Mouse (Mus musculus): ENCODE data around the gene Camsap3. TPM values are rescaled to one million over a fixed set of nuclear protein-coding genes. Genes with fewer than 3 reads are reported as not detected.

Gene Camsap3
- polyA plus RNA-seq, 1 experiment, result 0.05 TPM

- no peak for TF ChIP-seq USF1 (IDR thresholded peaks at IDR 0.05; ENCODE audit: low read depth)
- no peak for TF ChIP-seq CEBPB (IDR thresholded peaks at IDR 0.05; ENCODE audit: insufficient read depth, poor library complexity, severe bottlenecking)
- no peak for TF ChIP-seq POLR2A (IDR thresholded peaks at IDR 0.05; ENCODE audit: insufficient read length, low read depth)
- no peak for TF ChIP-seq TCF12 (IDR thresholded peaks at IDR 0.05; ENCODE audit: insufficient read depth, poor library complexity, severe bottlenecking)
- TF ChIP-seq MYOD1 (IDR thresholded peaks at IDR 0.05; ENCODE audit: control insufficient read depth in 1 of 3, insufficient read length in 2 of 3, low read depth in 2 of 3), result no peak
- TF ChIP-seq REST (IDR thresholded peaks at IDR 0.05; ENCODE audit: insufficient read depth, insufficient read length), result no peak
- Histone ChIP-seq H3K27me3 (ENCODE audit: control insufficient read depth, insufficient read depth, insufficient read length) (no peaks in the 10 kb centered on the region), H3K36me3 (ENCODE audit: control insufficient read depth, insufficient read depth) (no peaks in the 10 kb centered on the region), H3ac (ENCODE audit: control insufficient read depth, insufficient read length) (no peak overlapping the region), H3K79me2 (ENCODE audit: control insufficient read depth, insufficient read depth) (no peaks in the 10 kb centered on the region), H3K4me3 (no peak overlapping the region), H3K4me2 (ENCODE audit: low read depth) (no peak overlapping the region)
These were observed 7.4 kb downstream of the Camsap3 start for GRCm38 (mm10) chr8:3594466-3594865.

GRCm38 (mm10) chr8:3598054-3598453, 11.0 kb downstream of the Camsap3 start:
- TF ChIP-seq MYOG (IDR thresholded peaks at IDR 0.05; ENCODE audit: control insufficient read depth in 1 of 3, insufficient read depth in 1 of 3, insufficient read length in 2 of 3, low read depth in 2 of 3), result no peak
- no peak for TF ChIP-seq POLR2AphosphoS2 (IDR thresholded peaks at IDR 0.05; ENCODE audit: insufficient read length, low read depth)
- no peak for TF ChIP-seq SRF (IDR thresholded peaks at IDR 0.05; ENCODE audit: control insufficient read depth, insufficient read length, low read depth)
- no peak for TF ChIP-seq REST (IDR thresholded peaks at IDR 0.05; ENCODE audit: insufficient read depth, insufficient read length)
- TF ChIP-seq POLR2A (IDR thresholded peaks at IDR 0.05; ENCODE audit: insufficient read length, low read depth), result no peak
- TF ChIP-seq TCF12 (IDR thresholded peaks at IDR 0.05; ENCODE audit: insufficient read depth, poor library complexity, severe bottlenecking), result no peak
- no peak for TF ChIP-seq MAX (IDR thresholded peaks at IDR 0.05; ENCODE audit: low read depth)
- TF ChIP-seq CEBPB (IDR thresholded peaks at IDR 0.05; ENCODE audit: insufficient read depth, poor library complexity, severe bottlenecking), result no peak
- TF ChIP-seq MYOD1 (IDR thresholded peaks at IDR 0.05; ENCODE audit: control insufficient read depth in 1 of 3, insufficient read length in 2 of 3, low read depth in 2 of 3), result no peak
- TF ChIP-seq TCF3 (IDR thresholded peaks at IDR 0.05; ENCODE audit: insufficient read length, low read depth), result no peak
- TF ChIP-seq USF1 (IDR thresholded peaks at IDR 0.05; ENCODE audit: low read depth), result no peak
- Histone ChIP-seq H3K79me2 (ENCODE audit: control insufficient read depth, insufficient read depth) (no peaks in the 10 kb centered on the region), H3K27me3 (ENCODE audit: control insufficient read depth, insufficient read depth, insufficient read length) (no peaks in the 10 kb centered on the region), H3K4me3 (no peak overlapping the region), H3K4me2 (ENCODE audit: low read depth) (no peak overlapping the region), H3ac (ENCODE audit: control insufficient read depth, insufficient read length) (no peak overlapping the region), H3K36me3 (ENCODE audit: control insufficient read depth, insufficient read depth) (no peaks in the 10 kb centered on the region)

- Histone ChIP-seq H3K36me3 (ENCODE audit: control insufficient read depth, insufficient read depth) (no peaks in the 10 kb centered on the region), H3K27me3 (ENCODE audit: control insufficient read depth, insufficient read depth, insufficient read length) (no peaks in the 10 kb centered on the region), H3K4me2 (ENCODE audit: low read depth) (no peak overlapping the region), H3K4me3 (no peak overlapping the region), H3ac (ENCODE audit: control insufficient read depth, insufficient read length) (no peak overlapping the region), H3K79me2 (ENCODE audit: control insufficient read depth, insufficient read depth) (no peaks in the 10 kb centered on the region)
- TF ChIP-seq REST (IDR thresholded peaks at IDR 0.05; ENCODE audit: insufficient read depth, insufficient read length) (no peak), MYOG (IDR thresholded peaks at IDR 0.05; ENCODE audit: control insufficient read depth in 1 of 3, insufficient read depth in 1 of 3, insufficient read length in 2 of 3, low read depth in 2 of 3) (no peak), SRF (IDR thresholded peaks at IDR 0.05; ENCODE audit: control insufficient read depth, insufficient read length, low read depth) (no peak), POLR2A (IDR thresholded peaks at IDR 0.05; ENCODE audit: insufficient read length, low read depth) (no peak), E2F4 (IDR thresholded peaks at IDR 0.05; ENCODE audit: insufficient read depth) (no peak), POLR2AphosphoS2 (IDR thresholded peaks at IDR 0.05; ENCODE audit: insufficient read length, low read depth) (no peak), USF1 (IDR thresholded peaks at IDR 0.05; ENCODE audit: low read depth) (no peak), MAX (IDR thresholded peaks at IDR 0.05; ENCODE audit: low read depth) (no peak)
These were observed 12.1 kb downstream of the Camsap3 start for GRCm38 (mm10) chr8:3599219-3599618.

- Histone ChIP-seq H3K27me3 (ENCODE audit: control insufficient read depth, insufficient read depth, insufficient read length) (no peaks in the 10 kb centered on the region), H3ac (ENCODE audit: control insufficient read depth, insufficient read length) (no peak overlapping the region), H3K36me3 (ENCODE audit: control insufficient read depth, insufficient read depth) (no peaks in the 10 kb centered on the region), H3K4me2 (ENCODE audit: low read depth) (no peak overlapping the region), H3K79me2 (ENCODE audit: control insufficient read depth, insufficient read depth) (no peaks in the 10 kb centered on the region), H3K4me3 (no peak overlapping the region)
- TF ChIP-seq MYOD1 (IDR thresholded peaks at IDR 0.05; ENCODE audit: control insufficient read depth in 1 of 3, insufficient read length in 2 of 3, low read depth in 2 of 3), result no peak
- no peak for TF ChIP-seq POLR2AphosphoS2 (IDR thresholded peaks at IDR 0.05; ENCODE audit: insufficient read length, low read depth)
- TF ChIP-seq MYOG (IDR thresholded peaks at IDR 0.05; ENCODE audit: control insufficient read depth in 1 of 3, insufficient read depth in 1 of 3, insufficient read length in 2 of 3, low read depth in 2 of 3), result no peak
- TF ChIP-seq CEBPB (IDR thresholded peaks at IDR 0.05; ENCODE audit: insufficient read depth, poor library complexity, severe bottlenecking), result no peak
- no peak for TF ChIP-seq POLR2A (IDR thresholded peaks at IDR 0.05; ENCODE audit: insufficient read length, low read depth)
- no peak for TF ChIP-seq TCF12 (IDR thresholded peaks at IDR 0.05; ENCODE audit: insufficient read depth, poor library complexity, severe bottlenecking)
- no peak for TF ChIP-seq USF1 (IDR thresholded peaks at IDR 0.05; ENCODE audit: low read depth)
- TF ChIP-seq MAX (IDR thresholded peaks at IDR 0.05; ENCODE audit: low read depth), result no peak
- no peak for TF ChIP-seq E2F4 (IDR thresholded peaks at IDR 0.05; ENCODE audit: insufficient read depth)
- TF ChIP-seq SRF (IDR thresholded peaks at IDR 0.05; ENCODE audit: control insufficient read depth, insufficient read length, low read depth), result no peak
- TF ChIP-seq REST (IDR thresholded peaks at IDR 0.05; ENCODE audit: insufficient read depth, insufficient read length), result no peak
- no peak for TF ChIP-seq TCF3 (IDR thresholded peaks at IDR 0.05; ENCODE audit: insufficient read length, low read depth)
These were observed 13.3 kb downstream of the Camsap3 start for GRCm38 (mm10) chr8:3600401-3600800.

- no peaks in the 10 kb centered on the region for H3K79me2 ChIP-seq (ENCODE audit: control insufficient read depth, insufficient read depth)
- no peak overlapping the region for H3ac ChIP-seq (ENCODE audit: control insufficient read depth, insufficient read length)
- no peaks in the 10 kb centered on the region for H3K36me3 ChIP-seq (ENCODE audit: control insufficient read depth, insufficient read depth)
- H3K4me2 ChIP-seq (ENCODE audit: low read depth), result no peak overlapping the region
- no peaks in the 10 kb centered on the region for H3K27me3 ChIP-seq (ENCODE audit: control insufficient read depth, insufficient read depth, insufficient read length)
- TF ChIP-seq REST (IDR thresholded peaks at IDR 0.05; ENCODE audit: insufficient read depth, insufficient read length), result peak; percentile 58
- no peak for TF ChIP-seq CEBPB (IDR thresholded peaks at IDR 0.05; ENCODE audit: insufficient read depth, poor library complexity, severe bottlenecking)
- H3K4me3 ChIP-seq, result no peak overlapping the region
These were observed 16.3 kb downstream of the Camsap3 start for GRCm38 (mm10) chr8:3603439-3603838.

Data from myocyte (in vitro differentiated cells).